Mouse (Mus musculus): ENCODE results near the gene Wdtc1.

Gene Wdtc1

DNA sequence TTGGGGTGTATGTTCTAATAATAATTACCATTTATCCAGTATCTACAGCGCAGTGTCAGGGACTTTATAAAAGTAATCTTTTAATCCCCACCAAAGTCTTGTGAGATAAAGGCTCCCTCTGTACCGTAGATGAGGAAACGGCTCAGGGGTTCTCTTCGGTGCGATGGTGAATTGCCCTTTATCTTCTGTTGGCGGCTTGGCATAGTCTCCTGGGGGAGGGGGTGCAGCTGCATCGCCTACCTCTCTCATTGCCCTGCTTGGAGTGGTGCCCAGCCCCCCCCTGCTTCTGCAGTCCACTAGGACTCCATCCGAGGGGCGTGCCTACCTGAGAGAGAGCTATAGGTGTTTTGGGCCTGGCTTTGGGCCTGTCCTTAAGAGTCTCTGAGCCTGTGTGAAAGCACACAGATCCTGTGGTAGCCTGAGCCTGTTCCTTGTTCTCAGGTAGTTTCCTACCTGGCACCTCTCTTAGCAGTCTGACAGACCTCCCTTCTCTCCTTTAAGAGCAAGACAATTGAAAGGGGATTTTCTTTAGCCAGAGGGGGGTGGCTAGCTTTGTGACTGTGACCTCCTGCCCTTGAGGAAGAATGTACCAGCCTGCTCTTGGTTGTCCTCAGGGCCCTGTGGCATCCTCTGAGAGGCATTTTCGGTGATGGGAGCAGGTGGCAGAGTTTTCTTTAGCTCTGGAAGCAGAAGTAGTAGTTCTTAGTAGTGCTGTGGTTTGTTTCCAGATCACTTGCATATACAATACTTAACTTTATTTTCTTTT lies 22.7 kb upstream of the Wdtc1 start:
- DNase-seq (ENCODE audit: low spot score), result no peak

DNA sequence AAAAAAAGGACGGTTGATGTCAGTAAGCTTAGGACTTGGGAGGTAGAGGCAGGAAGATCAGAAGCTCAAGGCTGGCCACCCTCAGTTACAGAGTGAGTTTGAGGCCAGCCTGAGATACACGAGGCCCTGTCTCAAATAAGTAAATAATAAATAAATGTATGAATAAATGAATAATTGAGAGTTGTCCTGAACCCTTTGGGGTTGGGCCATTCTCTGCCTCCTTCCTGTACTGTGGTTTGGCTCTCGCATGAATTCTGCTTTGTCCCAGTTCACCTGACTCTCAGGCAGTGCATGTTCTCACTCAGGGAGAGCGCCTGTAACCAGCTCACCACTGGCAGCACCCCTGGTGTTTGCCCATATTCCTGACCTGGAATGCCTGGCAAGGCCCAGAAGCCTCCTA lies 20.7 kb upstream of the Wdtc1 start:
- DNase-seq (ENCODE audit: low spot score), result no peak

DNA sequence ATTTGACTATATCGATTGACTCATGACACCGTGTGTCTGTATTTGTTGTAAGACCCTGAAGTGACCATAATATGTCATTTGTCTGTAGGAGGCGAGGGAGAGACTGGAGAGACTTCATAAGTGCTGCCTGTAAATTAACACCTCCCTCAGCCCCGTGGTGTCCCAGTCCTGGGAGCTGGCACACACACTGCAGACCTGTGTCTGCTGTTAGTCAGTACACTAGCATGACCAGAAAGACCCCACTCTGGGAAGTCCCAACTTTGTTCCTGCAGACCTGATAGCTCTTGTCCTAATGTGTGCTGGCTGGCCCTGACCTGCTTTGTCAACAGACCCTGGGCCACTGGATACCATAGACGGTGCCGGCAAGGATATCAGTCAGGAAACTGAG lies 19.0 kb upstream of the Wdtc1 start:
- DNase-seq (ENCODE audit: low spot score), result no peak

DNA sequence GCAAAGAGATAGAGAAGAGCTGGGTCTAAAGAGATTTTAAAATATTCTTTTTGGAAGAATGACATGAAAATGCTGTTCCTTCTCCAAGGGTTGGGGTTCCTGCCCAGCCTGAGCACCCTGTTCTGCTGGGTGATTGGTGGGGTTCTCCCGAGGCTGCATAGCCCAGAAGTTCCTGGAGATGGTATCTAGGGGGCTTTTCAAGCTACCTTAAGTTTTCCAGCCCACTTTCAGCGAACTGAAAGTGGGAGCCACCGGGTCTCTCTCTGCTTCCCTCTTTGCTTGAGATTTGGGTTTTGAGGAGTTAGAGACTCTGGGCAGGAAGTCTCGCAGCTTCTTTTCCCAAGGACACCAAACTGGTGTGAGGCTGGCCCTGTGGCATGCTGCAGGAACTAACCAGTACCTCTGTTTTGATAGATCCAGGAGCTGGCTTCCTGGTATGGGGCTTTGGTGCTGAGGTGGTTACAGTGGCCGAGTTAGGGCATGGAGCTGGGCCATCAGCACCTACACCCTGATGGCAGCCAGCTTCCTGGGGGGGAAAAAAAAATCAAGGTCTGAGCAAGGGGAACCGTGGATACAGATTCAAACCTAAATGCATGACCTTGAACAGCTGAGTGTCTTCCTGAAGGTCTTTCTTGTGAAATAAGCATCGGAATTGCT lies 18.5 kb upstream of the Wdtc1 start:
- DNase-seq (ENCODE audit: low spot score), result no peak

DNA sequence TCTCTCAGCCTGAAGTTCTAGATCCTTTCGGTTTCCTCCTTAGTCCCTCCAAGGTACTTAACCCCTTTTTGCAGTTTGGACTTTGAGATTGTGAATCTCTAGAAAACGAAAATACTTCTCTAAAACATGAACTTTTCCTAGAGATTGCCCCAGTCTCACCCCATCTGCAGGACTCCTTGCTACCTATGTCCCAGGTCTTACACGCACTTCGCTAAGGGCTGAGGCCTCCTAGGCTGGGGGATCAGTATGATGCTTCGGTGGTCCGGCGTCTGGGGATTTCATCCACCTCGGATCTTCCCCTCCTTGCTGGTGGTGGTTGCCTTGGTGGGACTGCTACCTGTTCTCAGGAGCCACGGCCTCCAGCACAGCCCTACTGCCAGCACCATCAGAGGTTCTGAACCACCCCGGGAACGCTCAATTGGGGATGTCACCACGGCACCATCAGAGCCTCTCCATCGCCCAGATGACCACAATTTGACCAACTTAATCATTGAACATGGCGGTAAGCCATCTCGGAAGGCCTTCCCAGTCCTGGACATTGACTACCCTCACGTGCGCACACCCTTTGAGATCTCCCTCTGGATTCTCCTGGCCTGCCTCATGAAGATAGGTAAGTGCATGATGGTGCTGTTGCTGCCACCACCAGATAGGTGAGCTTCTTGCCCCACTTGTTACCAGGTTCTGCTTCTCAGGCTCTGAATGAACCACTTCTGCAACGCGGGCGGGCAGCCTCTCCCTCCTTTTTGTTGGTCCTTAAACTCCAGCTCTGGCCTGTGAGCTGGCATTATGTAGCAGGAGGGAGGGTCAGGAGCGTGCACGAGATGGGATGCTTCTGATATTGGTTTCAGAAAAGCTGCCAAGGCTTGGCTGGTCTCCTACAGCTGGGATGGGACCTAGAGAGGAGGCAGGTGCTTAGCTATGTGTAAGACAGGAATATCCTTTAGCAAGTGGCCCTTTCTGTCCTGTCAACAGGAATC lies 17.3 kb upstream of the Wdtc1 start:
- DNase-seq (ENCODE audit: low spot score), result no peak

DNA sequence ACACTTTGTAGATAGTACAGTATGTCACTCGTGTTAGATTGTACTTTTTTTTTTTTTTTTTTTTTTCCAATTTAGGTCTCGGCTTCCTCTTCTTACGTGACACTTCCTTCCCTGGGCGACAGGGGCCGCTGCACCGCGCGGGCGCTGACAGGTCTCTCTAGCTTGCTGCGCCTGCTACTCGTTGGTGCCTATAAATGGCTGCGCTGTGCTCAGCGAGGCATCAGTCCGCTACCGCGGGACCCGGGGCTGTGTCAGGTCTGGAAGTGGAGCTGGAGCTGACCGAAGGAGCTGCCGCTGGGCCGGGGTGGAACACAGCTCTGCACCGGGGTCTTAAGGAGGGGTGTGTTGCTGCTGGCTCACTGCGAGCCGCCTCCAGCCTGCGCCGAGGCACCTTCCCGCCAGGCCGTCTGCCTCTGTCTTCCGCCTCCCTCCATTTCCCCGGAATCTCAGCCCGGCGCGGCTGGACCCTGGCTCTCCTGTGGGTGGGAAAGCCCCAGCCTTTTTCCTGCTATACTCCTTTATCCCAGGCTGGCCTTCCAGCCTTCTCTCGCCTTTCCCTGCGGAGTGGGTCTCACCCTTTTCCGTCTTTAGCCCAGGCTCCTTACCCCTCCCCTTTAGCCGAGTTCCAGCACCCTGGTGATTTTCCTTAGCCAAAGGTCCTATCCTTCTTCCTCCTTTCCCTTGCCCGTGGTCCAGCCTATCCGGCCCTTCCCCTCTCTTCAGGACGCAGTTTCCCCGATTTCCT lies 16.4 kb upstream of the Wdtc1 start, which contains the start of gene Slc9a1:
TSS of gene Slc9a1 (plus strand) at position 154 of the 745 bp plus-strand sequence.
- peak; percentile 95 for DNase-seq (ENCODE audit: low spot score)

DNA sequence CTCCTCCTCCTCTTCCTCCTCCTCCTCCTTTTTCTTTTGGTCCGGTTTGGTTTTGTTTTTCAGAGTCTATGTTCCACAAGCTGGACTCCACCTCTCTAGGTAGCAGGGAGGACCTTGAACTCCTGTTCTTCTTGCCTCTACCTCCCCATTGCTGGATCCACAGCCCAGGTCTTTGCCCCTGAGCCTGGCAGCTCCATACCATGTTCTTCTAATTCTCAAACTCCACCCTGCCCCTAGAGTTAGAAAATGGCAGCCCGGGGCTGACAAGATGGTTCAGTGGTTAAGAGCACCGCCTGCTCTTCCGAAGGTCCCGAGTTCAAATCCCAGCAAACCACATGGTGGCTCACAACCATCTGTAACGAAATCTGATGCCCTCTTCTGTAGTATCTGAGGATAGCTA lies 1.4 kb upstream of the Wdtc1 start:
- DNase-seq (ENCODE audit: low spot score), result no peak

DNA sequence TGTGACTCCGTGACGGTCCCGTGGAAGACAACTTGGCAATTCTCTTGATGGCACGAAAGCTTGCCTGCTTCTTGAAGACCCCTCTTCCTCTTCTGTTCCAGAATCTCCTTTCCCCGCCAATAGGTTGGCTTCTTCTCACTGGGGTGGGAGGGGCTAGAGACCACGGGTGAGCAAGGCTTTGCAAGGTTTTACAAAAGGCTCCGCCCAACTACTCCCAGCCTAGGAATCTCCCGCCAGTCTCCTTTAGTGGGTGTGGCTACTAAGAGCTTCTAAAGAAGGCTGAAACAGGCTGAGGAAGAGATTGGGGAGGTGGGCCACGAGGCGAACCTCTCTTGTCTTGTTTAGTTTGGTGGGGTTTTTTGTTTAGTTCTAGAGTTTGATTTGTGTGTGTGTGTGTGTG lies 484 bp downstream of the Wdtc1 start:
- DNase-seq (ENCODE audit: low spot score), result no peak

DNA sequence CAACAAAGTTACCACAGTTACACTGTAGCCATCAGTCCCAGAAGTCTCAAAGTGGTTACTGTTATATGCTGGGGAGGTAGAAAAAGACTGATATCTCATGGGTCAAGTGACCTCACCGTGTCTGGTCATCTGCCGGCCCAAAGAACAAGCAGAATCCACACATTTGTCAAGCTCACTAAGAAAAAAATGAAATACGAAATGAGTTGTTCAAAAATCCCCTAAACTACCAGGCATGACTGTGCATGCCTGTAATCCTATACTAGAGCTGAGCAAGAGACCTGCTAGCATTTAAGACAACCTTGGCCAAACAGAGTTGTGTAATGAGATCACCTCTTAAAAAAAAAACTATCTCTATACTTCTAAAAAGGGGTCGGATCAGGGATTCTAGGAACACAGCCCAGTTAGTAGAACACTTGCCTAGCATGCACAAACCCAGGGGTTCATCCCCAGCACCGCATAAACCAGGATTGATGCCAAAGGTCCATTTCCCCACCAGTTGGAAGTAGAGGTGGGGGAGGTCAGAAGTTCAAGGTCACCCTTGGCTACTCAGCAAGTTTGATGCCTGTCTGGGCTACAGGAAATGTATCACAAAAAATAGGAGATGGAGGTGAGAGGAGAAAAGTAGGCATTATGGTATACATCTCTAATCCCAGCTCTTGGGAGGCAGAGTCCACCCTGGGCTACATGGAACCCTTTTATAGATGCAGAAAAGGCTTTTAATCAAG lies 5.1 kb downstream of the Wdtc1 start:
- no peak for DNase-seq (ENCODE audit: low spot score)

DNA sequence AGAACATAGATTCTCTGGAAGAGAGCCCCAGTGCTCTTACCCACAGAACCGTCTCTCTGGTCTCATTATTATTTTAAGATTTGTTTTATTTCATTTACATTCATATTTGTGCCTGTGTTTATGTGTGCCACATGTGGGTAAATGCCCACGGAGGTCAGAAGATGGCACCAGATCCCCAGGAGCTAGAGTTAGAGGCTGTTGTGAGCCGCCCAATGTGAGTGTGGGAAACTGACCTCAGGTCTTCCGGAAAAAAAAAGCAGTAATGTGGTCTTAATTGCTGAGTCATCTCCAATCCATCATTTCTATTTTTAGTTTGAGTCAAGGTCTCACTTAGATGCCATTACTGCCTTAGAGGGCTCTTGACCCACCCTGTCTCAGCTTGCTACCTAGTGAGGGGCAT lies 5.7 kb downstream of the Wdtc1 start:
- DNase-seq (ENCODE audit: low spot score), result no peak

DNA sequence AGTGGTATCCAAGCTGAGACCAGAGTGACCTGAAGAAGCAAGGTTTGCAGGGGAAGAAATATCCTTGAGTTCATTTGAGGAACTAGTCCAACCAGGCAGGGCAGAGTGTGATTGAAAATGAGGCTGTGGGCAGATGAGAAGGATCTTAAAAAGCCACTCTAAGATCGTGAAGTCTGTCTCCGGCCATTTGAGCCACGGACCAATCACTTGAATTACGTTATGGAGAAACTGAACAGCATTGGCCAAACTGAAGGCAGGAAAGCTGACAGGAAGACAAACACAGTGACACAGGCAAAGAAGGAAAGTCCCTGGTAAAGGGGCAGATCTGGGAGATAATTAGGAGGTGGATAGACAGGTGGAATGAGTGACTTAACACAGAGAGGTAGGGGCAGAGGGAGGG lies 6.7 kb downstream of the Wdtc1 start:
- no peak for DNase-seq (ENCODE audit: low spot score)

DNA sequence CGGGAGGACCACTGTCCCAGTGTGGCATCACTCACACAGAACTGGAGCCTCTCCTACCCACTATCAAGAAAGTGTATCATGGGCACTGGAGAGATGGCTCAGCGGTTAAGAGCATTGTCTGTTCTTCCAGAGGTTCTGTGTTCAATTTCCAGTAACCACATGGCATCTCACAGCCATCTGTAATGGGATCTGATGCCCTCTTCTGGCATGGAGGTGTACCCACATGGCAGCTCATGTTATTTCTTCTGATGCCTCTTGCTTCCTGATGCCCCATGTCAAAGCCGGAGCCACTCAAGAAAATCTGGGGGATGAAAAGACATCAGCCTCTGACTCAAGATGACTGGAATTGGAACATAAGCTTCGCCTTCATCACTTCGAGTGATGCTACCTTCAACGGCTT lies 7.6 kb downstream of the Wdtc1 start:
- DNase-seq (ENCODE audit: low spot score), result no peak

DNA sequence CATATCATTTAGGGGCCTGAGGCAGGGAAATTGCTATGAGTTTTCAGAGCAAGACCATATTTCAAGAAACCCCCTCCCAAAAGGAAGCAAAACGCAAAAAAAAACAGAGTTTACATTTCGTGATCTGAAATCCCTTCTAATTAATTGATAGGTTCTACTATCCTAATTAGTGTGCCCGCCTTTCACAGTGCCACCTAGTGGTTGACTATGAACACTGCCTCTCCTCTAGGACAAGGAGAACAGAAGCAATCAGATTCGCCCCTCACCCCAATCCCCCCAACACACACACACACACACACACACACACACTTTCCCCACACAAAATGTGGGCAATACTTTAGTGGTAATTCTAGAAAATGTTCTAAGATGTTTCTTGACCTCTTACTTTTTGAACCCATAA lies 9.2 kb downstream of the Wdtc1 start:
- DNase-seq (ENCODE audit: low spot score), result peak; percentile 62

DNA sequence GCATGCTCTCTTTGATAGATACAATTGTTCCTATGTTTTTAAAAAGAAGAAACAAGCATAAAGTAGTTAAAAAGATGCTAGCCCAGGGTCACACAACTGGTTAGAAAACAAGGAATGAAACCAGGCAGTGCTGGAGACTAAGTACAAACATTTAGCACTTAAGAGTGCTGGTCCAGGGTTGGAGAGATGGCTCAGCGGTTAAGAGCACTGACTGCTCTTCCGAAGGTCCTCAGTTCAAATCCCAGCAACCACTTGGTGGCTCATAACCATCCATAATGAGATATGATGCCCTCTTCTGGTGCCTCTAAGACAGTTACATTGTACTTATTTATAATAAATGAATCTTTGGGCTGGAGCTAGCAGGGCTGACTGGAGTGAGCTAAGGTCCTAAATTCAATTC lies 13.1 kb downstream of the Wdtc1 start:
- DNase-seq (ENCODE audit: low spot score), result no peak

DNA sequence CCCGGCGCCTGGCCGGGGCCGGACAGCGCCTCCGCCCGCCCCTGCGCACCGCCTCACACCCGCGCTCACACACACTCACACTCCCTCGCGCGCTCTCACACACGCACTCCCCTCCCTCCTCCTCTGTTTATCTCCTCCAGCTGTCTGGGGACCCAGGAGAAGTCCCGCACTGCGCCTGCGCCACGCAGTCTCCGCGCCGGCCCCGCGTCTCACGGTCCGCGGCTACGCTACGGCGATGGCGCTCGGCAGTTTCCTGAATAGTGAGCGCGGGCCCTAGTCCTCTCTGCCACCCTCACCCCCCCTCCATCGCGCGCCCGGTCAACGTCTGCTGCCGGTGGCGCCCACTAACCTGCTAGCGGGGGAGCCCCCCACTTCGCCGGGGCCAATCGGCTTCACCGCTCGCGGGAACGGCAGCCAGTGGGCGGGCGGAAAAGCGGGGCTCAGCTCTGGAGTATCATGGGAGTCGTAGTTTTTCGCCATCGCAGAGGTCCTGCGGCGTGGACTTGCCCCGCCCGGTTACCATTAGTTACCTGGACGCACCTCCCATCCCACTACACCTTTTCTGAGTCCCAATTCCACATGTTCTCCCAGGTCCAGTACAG lies 14.0 kb downstream of the Wdtc1 start:
- peak; percentile 96 for DNase-seq (ENCODE audit: low spot score)

DNA sequence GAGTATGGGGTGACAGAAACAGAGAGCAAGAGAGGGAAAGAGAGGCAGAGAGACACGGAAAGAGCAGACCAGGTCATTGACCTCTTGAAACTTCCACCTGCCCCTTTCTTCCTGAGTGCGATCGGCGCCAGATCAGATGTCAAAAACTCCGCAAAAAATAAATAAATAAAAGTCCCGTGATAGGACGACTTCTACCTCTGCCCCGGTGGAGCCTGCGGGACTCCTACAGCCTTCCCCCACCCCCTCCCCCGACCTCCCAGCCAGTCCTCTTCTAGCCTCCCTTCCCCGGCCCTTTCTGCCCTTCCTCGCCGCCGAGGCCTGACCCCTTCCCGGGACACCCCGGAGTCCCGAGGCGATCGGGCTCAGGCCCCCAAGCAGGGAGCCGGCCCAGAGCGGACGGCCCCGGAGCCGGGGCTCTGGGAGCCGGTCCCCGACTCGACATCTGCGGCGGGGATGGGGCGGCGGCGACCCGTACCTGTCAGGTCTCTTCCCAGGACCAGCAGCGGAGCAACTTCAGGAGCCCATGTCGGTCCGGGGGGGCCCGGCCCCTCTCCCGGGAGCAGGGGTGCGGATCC lies 14.7 kb downstream of the Wdtc1 start:
- DNase-seq (ENCODE audit: low spot score), result peak; percentile 20

DNA sequence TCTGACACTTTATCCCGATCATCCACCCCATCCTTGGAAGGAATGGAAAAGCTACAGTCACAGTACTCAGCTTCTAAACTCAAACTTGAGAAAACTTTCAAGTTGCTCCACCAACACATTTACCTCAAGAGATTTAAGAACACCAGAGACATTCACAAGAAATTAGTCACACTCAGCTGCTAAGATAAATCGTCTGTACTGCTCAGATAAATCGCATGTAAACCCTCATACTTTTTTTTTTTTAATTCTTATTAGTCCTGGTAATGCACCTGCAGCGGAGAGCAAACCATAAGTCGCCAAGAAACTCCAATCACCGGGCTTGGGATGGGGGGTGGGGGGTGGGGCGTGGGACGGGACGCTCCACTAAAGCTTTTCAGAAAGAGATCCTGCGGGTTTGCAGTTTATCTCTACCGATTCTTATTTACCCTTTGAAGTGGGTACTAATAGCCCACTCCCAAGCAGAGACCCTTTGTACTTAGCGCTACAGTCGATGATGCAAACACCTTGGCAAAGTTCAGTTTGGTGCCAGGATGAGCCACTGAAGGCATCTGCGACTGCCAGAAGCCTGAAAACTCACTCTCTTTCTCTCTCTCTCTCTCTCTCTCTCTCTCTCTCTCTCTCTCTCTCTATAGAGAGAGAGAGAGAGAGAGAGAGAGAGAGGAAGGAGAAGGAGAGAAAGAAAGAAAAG lies 15.3 kb downstream of the Wdtc1 start:
- no peak for DNase-seq (ENCODE audit: low spot score)

DNA sequence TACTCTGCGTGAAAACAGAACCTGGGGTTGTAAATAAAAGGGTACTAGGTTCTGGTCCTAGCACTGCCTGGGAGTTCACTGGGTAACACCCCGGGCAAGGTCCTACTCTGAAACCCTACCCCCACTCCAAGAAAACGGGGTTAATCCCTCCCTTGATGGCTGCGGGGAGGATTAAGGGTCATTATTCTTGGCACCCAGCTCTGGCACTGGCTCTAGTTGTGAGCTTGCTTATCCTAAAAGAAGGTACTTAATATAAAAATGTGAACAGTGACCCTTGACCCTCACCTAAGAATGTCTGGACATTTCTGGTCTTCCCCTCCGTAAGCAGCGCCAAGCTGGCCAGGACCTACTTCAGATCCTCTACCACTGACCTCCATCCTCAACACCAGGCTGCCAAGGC lies 20.0 kb downstream of the Wdtc1 start:
- no peak for DNase-seq (ENCODE audit: low spot score)

DNA sequence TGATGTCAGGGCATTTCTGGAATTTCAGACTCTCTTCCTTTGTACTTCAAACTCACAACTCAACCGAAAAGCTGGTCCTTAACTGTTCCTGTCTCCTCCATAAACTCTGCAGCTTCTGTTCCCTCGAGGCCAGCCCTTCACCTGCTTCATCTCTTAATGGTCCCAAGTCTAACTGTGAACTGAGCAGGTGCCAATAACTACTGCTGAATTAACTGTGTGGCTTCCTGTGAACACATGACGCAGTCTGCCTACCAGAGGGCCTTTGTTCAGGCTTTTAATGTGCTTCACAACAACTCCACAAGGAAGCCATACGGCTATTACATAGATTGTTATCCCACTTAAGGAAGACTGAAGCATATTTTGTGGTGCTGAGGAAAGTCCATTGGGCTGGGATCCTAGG lies 23.0 kb downstream of the Wdtc1 start:
- no peak for DNase-seq (ENCODE audit: low spot score)

DNA sequence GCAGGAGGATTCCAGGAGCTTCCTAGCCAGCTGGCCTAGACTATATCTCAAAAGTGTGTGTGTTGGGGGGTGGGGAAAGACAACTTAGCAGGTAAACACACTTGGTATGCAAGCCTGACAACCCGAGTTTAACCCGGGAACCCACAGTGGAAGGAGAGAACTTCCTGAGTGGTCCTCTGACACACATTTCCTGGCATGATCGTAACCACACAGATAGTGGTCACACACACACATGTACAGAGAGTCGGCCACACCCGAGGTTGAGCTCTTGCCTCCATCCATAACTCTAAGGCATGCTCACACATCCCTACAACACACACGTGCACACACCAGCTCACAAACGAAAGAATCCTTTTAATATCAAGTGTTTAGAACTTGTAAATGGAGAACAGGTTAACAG lies 25.2 kb downstream of the Wdtc1 start:
- no peak for DNase-seq (ENCODE audit: low spot score)

All from embryo, embryonic 10 days (tissue).